In the genomic region with DNA sequence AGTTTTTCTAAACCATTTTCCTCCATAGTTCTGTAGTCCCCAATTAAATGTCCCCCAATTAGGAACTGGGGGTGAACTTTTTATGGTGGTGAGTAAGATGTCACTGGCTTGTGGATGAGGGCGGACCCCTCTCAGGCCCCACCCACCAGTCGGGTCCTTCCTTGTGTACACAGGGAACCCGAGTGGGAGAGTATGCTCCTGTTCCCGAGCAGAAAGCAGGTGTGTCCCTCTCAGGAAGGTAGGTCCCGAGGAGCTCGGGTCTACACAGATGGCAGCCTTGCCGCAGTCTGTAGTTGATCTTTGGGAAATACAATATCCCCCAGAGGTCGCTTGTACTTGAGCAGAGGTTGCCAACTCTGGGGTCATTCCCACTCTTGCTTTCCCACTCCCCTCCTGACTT, we compare ENCODE assay signal across 12 mouse cellular contexts. TPM values are rescaled to one million over a fixed set of nuclear protein-coding genes. Genes with fewer than 3 reads are reported as not detected.
DNase-seq lines count a peak whose midpoint lies in the region; ATAC-seq and TF ChIP-seq lines count a peak whose summit lies in the region.
"Had no signal": no experiment of that assay in that cellular context is flagged by ENCODE, and none has a peak within 500 bp of the region (broad histone marks: within the 10 kb centered on the region; RNA-seq: fewer than 3 reads in every experiment).

No protein-coding gene starts in this region.

- H3K4me1 ChIP-seq in forebrain, embryonic 10.5 days, result peaks cover 22% of the 10 kb centered on the region
- H3K4me1 ChIP-seq in forebrain, postnatal 0 days (ENCODE audit: insufficient read depth), result no peaks in the 10 kb centered on the region
- H3K4me1 ChIP-seq in lung, embryonic 14.5 days (ENCODE audit: insufficient read depth), result peaks cover 4% of the 10 kb centered on the region; the same call in 1 of the 2 replicates
- peaks cover 48% of the 10 kb centered on the region for H3K4me1 ChIP-seq in heart, embryonic 16.5 days (ENCODE audit: control insufficient read depth, insufficient read depth, low read length)
- peaks cover 97% of the 10 kb centered on the region for H3K4me1 ChIP-seq in liver, embryonic 16.5 days (ENCODE audit: control insufficient read depth, low read depth, low read length)

- 86% methylated on average over 8 of the region's 8 CpGs for WGBS in forebrain, embryonic 10.5 days
- WGBS in forebrain, postnatal 0 days, result 82% methylated on average over 8 of the region's 8 CpGs
- 57% methylated on average over 8 of the region's 8 CpGs for WGBS in lung, embryonic 14.5 days
- 50% methylated on average over 8 of the region's 8 CpGs for WGBS in heart, embryonic 16.5 days
- 29% methylated on average over 8 of the region's 8 CpGs for WGBS in liver, embryonic 16.5 days (ENCODE audit: insufficient replicate concordance)

- intact Hi-C loops in left cerebral cortex, adult 2 months (cut with DNase I), result no loop called here

- no peaks in the 10 kb centered on the region for H3K9me3 ChIP-seq in forebrain, embryonic 10.5 days
- H3K9me3 ChIP-seq in forebrain, postnatal 0 days (ENCODE audit: low read length), result no peaks in the 10 kb centered on the region
- no peaks in the 10 kb centered on the region for H3K9me3 ChIP-seq in lung, embryonic 14.5 days (ENCODE audit: low read depth, low read length)
- H3K9me3 ChIP-seq in heart, embryonic 16.5 days (replicated peaks; ENCODE audit: control insufficient read depth, low read length), result no peaks in the 10 kb centered on the region
- no peaks in the 10 kb centered on the region for H3K9me3 ChIP-seq in liver, embryonic 16.5 days (replicated peaks; ENCODE audit: control insufficient read depth, low read length)

- H3K4me2 ChIP-seq in forebrain, postnatal 0 days (ENCODE audit: low read depth), result no peak overlapping the region
- H3K4me2 ChIP-seq in lung, embryonic 14.5 days, result 0 out of 2 replicates have a peak overlapping the region, but pooled peaks have one; percentile 7
- peak overlapping the region; percentile 50 for H3K4me2 ChIP-seq in heart, embryonic 16.5 days (ENCODE audit: low read depth, low read length)
- peak overlapping the region; percentile 56 for H3K4me2 ChIP-seq in liver, embryonic 16.5 days (ENCODE audit: low read depth, low read length)

- DNase-seq in forebrain, embryonic 10.5 days (ENCODE audit: extremely low spot score, low spot score), result no peak
- no peak for DNase-seq in forebrain, postnatal 0 days
- no peak for DNase-seq in lung, embryonic 14.5 days
- DNase-seq in lung, adult 18-20 months, result no peak
- DNase-seq in left cerebral cortex, adult 11 months (ENCODE audit: low spot score), result no peak
- no peak for DNase-seq in left cerebral cortex, adult 2 months (ENCODE audit: extremely low spot score in 1 of 2, low spot score in 2 of 2)
- DNase-seq: cerebellum, postnatal 36 days; kidney, adult 11 months; layer of hippocampus, adult 9-11 months; lung, adult 2 months had no signal

- peaks cover 97% of the 10 kb centered on the region for H3K36me3 ChIP-seq in forebrain, embryonic 10.5 days (replicated peaks)
- H3K36me3 ChIP-seq in forebrain, postnatal 0 days (ENCODE audit: insufficient read depth), result peaks cover 45% of the 10 kb centered on the region
- H3K36me3 ChIP-seq in lung, embryonic 14.5 days (ENCODE audit: insufficient read depth), result peaks cover 80% of the 10 kb centered on the region
- H3K36me3 ChIP-seq in heart, embryonic 16.5 days (ENCODE audit: control insufficient read depth, insufficient read depth), result peaks cover 25% of the 10 kb centered on the region
- H3K36me3 ChIP-seq in liver, embryonic 16.5 days (ENCODE audit: control insufficient read depth, insufficient read depth), result peaks cover 21% of the 10 kb centered on the region

- H3K27me3 ChIP-seq in forebrain, embryonic 10.5 days (ENCODE audit: poor library complexity, severe bottlenecking), result no peaks in the 10 kb centered on the region
- H3K27me3 ChIP-seq in forebrain, postnatal 0 days (ENCODE audit: insufficient read depth, low read length), result no peaks in the 10 kb centered on the region
- H3K27me3 ChIP-seq in lung, embryonic 14.5 days (ENCODE audit: insufficient read depth, low read length), result no peaks in the 10 kb centered on the region
- H3K27me3 ChIP-seq in heart, embryonic 16.5 days (ENCODE audit: control insufficient read depth, insufficient read depth, low read length), result no peaks in the 10 kb centered on the region
- no peaks in the 10 kb centered on the region for H3K27me3 ChIP-seq in liver, embryonic 16.5 days (ENCODE audit: control insufficient read depth, insufficient read depth, low read depth, low read length)

- H3K4me3 ChIP-seq in forebrain, embryonic 10.5 days, result no peak overlapping the region; the same call in 1 of the 2 replicates
- no peak overlapping the region for H3K4me3 ChIP-seq in forebrain, postnatal 0 days (ENCODE audit: low read depth, low read length)
- H3K4me3 ChIP-seq in lung, embryonic 14.5 days (ENCODE audit: low read depth, low read length), result no peak overlapping the region
- no peak overlapping the region for H3K4me3 ChIP-seq in heart, embryonic 16.5 days (ENCODE audit: low read length)
- no peak overlapping the region for H3K4me3 ChIP-seq in liver, embryonic 16.5 days (ENCODE audit: low read depth, low read length)
- H3K4me3 ChIP-seq in left cerebral cortex, adult 2 months, result no peak overlapping the region

- no peak for TF ChIP-seq CTCF in forebrain, postnatal 0 days (IDR thresholded peaks at IDR 0.05; ENCODE audit: low read depth)
- no peak for TF ChIP-seq CTCF in lung, embryonic 14.5 days (IDR thresholded peaks at IDR 0.05; ENCODE audit: low read depth)
- no peak for TF ChIP-seq CTCF in left cerebral cortex, adult 2 months (IDR thresholded peaks at IDR 0.05)

- H3K9ac ChIP-seq in forebrain, postnatal 0 days, result no peak overlapping the region
- no peak overlapping the region for H3K9ac ChIP-seq in lung, embryonic 14.5 days
- no peak overlapping the region for H3K9ac ChIP-seq in heart, embryonic 16.5 days (ENCODE audit: low read length)
- H3K9ac ChIP-seq in liver, embryonic 16.5 days (ENCODE audit: low read depth, low read length), result peak overlapping the region; percentile 54

- ATAC-seq in forebrain, postnatal 0 days, result no peak
- no peak for ATAC-seq in lung, embryonic 14.5 days (ENCODE audit: insufficient read depth)
- no peak; the same call in 1 of the 2 replicates for ATAC-seq in heart, embryonic 16.5 days (replicated peaks; ENCODE audit: extremely low read depth, insufficient read depth, low FRiP score)
- ATAC-seq in liver, embryonic 16.5 days (ENCODE audit: low read depth), result peak; percentile 22; the same call in 1 of the 2 replicates

- peak overlapping the region; percentile 62 for H3K27ac ChIP-seq in forebrain, embryonic 10.5 days
- H3K27ac ChIP-seq in forebrain, postnatal 0 days (ENCODE audit: low read depth, low read length), result no peak overlapping the region
- no peak overlapping the region for H3K27ac ChIP-seq in lung, embryonic 14.5 days (ENCODE audit: low read depth)
- H3K27ac ChIP-seq in heart, embryonic 16.5 days (ENCODE audit: low read length), result peak overlapping the region; percentile 83; the same call in 1 of the 2 replicates
- peak overlapping the region; percentile 96 for H3K27ac ChIP-seq in liver, embryonic 16.5 days (ENCODE audit: low read length)
- no peak overlapping the region; the same call in 1 of the 2 replicates for H3K27ac ChIP-seq in left cerebral cortex, adult 2 months

RNA-seq across cellular contexts. Expression of gene Ehd1, which starts 8.7 kb away (rescaled TPM):
- polyA plus RNA-seq in forebrain, embryonic 10.5 days (2016; fragmentation: Nextera tagmentation; extraction: Ambion mirVana), result 76.8 and 82.1 TPM in 2 replicates
- 91.9 and 120 TPM in 2 replicates for total RNA-seq in forebrain, postnatal 0 days (2014; rRNA removed)
- polyA plus RNA-seq in forebrain, postnatal 0 days (2015; fragmentation: Nextera tagmentation; extraction: Ambion mirVana), result 69.9 and 75.4 TPM in 2 replicates
- polyA plus RNA-seq in lung, embryonic 14.5 days (2014; fragmentation: Nextera tagmentation; extraction: Ambion mirVana), result 50.3 and 53.2 TPM in 2 replicates
- 63.7 and 73.2 TPM in 2 replicates for polyA plus RNA-seq in heart, embryonic 16.5 days (2015; fragmentation: Nextera tagmentation; extraction: Ambion mirVana)
- polyA plus RNA-seq in liver, embryonic 16.5 days (2015; fragmentation: Nextera tagmentation; extraction: Ambion mirVana), result 62.1 and 68.6 TPM in 2 replicates
- 10 to 100 TPM; 36.4 to 43.5 TPM for total RNA-seq in left cerebral cortex, adult 2 months (2021)

RNA-seq across cellular contexts. Expression of gene Cdc42bpg, which starts 21.0 kb away (rescaled TPM):
- polyA plus RNA-seq in forebrain, embryonic 10.5 days (2016; fragmentation: Nextera tagmentation; extraction: Ambion mirVana), result 0.23 and 0.24 TPM in 2 replicates
- 3.1 and 4.7 TPM in 2 replicates for total RNA-seq in forebrain, postnatal 0 days (2014; rRNA removed)
- polyA plus RNA-seq in forebrain, postnatal 0 days (2015; fragmentation: Nextera tagmentation; extraction: Ambion mirVana), result 0.11 and 0.23 TPM in 2 replicates
- polyA plus RNA-seq in lung, embryonic 14.5 days (2014; fragmentation: Nextera tagmentation; extraction: Ambion mirVana), result 0.82 and 1.2 TPM in 2 replicates
- polyA plus RNA-seq in heart, embryonic 16.5 days (2015; fragmentation: Nextera tagmentation; extraction: Ambion mirVana), result 0.64 and 0.67 TPM in 2 replicates
- polyA plus RNA-seq in liver, embryonic 16.5 days (2015; fragmentation: Nextera tagmentation; extraction: Ambion mirVana), result 0.34 and 0.40 TPM in 2 replicates
- total RNA-seq in left cerebral cortex, adult 2 months (2021), result 1 to 10 TPM; 3.4 to 4.1 TPM

RNA-seq across cellular contexts. Expression of gene Atg2a, which starts 43.8 kb away (rescaled TPM):
- polyA plus RNA-seq in forebrain, embryonic 10.5 days (2016; fragmentation: Nextera tagmentation; extraction: Ambion mirVana), result 11.1 and 11.4 TPM in 2 replicates
- total RNA-seq in forebrain, postnatal 0 days (2014; rRNA removed), result 21.0 and 26.7 TPM in 2 replicates
- polyA plus RNA-seq in forebrain, postnatal 0 days (2015; fragmentation: Nextera tagmentation; extraction: Ambion mirVana), result 5.9 and 7.6 TPM in 2 replicates
- 11.9 and 13.0 TPM in 2 replicates for polyA plus RNA-seq in lung, embryonic 14.5 days (2014; fragmentation: Nextera tagmentation; extraction: Ambion mirVana)
- polyA plus RNA-seq in heart, embryonic 16.5 days (2015; fragmentation: Nextera tagmentation; extraction: Ambion mirVana), result 8.0 and 8.9 TPM in 2 replicates
- 4.9 and 6.1 TPM in 2 replicates for polyA plus RNA-seq in liver, embryonic 16.5 days (2015; fragmentation: Nextera tagmentation; extraction: Ambion mirVana)
- total RNA-seq in left cerebral cortex, adult 2 months (2021), result 10 to 100 TPM; 37.4 to 40.1 TPM

RNA-seq across cellular contexts. Expression of gene Men1, which starts 49.6 kb away (rescaled TPM):
- polyA plus RNA-seq in forebrain, embryonic 10.5 days (2016; fragmentation: Nextera tagmentation; extraction: Ambion mirVana), result 115 and 130 TPM in 2 replicates
- 60.5 and 64.3 TPM in 2 replicates for total RNA-seq in forebrain, postnatal 0 days (2014; rRNA removed)
- polyA plus RNA-seq in forebrain, postnatal 0 days (2015; fragmentation: Nextera tagmentation; extraction: Ambion mirVana), result 58.3 and 60.9 TPM in 2 replicates
- 60.3 and 68.6 TPM in 2 replicates for polyA plus RNA-seq in lung, embryonic 14.5 days (2014; fragmentation: Nextera tagmentation; extraction: Ambion mirVana)
- polyA plus RNA-seq in heart, embryonic 16.5 days (2015; fragmentation: Nextera tagmentation; extraction: Ambion mirVana), result 45.8 and 47.8 TPM in 2 replicates
- polyA plus RNA-seq in liver, embryonic 16.5 days (2015; fragmentation: Nextera tagmentation; extraction: Ambion mirVana), result 19.5 and 21.0 TPM in 2 replicates
- 10 to 100 TPM; 64.7 to 72.5 TPM for total RNA-seq in left cerebral cortex, adult 2 months (2021)

RNA-seq across cellular contexts. Expression of gene Ppp2r5b, which starts 49.6 kb away (rescaled TPM):
- polyA plus RNA-seq in forebrain, embryonic 10.5 days (2016; fragmentation: Nextera tagmentation; extraction: Ambion mirVana), result 21.6 and 24.4 TPM in 2 replicates
- 196 and 203 TPM in 2 replicates for total RNA-seq in forebrain, postnatal 0 days (2014; rRNA removed)
- 144 and 159 TPM in 2 replicates for polyA plus RNA-seq in forebrain, postnatal 0 days (2015; fragmentation: Nextera tagmentation; extraction: Ambion mirVana)
- 16.4 and 19.3 TPM in 2 replicates for polyA plus RNA-seq in lung, embryonic 14.5 days (2014; fragmentation: Nextera tagmentation; extraction: Ambion mirVana)
- 22.6 and 23.4 TPM in 2 replicates for polyA plus RNA-seq in heart, embryonic 16.5 days (2015; fragmentation: Nextera tagmentation; extraction: Ambion mirVana)
- polyA plus RNA-seq in liver, embryonic 16.5 days (2015; fragmentation: Nextera tagmentation; extraction: Ambion mirVana), result 3.5 and 3.7 TPM in 2 replicates
- total RNA-seq in left cerebral cortex, adult 2 months (2021), result 100 to 1,000 TPM; 149 to 158 TPM

Comparison
In these comparisons a context has a peak if more than half of its experiments do, and no peak if none do; other contexts are left out.
1. H3K27ac ChIP-seq: peak in forebrain, embryonic 10.5 days (single experiment), heart, embryonic 16.5 days (single experiment) and liver, embryonic 16.5 days (single experiment); none in forebrain, postnatal 0 days (single experiment), lung, embryonic 14.5 days (single experiment) and left cerebral cortex, adult 2 months (single experiment).